Mouse (Mus musculus) A20 (cell line): ENCODE data around the gene Sesn2.
"Not testable (repeated sequence)": the region's sequence is repeated elsewhere in the genome, so short reads cannot be mapped to it uniquely, and the experiment has no call there.

Source experiments
- DNase-seq: peaks from one replicate; pipeline ENCODE4 v3.0.0-alpha.2; 2011; ENCODE audit warnings: low read depth, low spot score

Gene Sesn2

GRCm38 (mm10) chr4:132482104-132482503 is 28.2 kb downstream of the Sesn2 start:
- not testable (repeated sequence) for DNase-seq

GRCm38 (mm10) chr4:132477833-132478232 is 32.5 kb downstream of the Sesn2 start:
- DNase-seq: no peak

- no peak for DNase-seq
Measured at GRCm38 (mm10) chr4:132475895-132476878, 34.1 kb downstream of the Sesn2 start.

GRCm38 (mm10) chr4:132474631-132475030 is 35.7 kb downstream of the Sesn2 start:
- DNase-seq: peak; percentile 74

- DNase-seq: no peak
Measured at GRCm38 (mm10) chr4:132473411-132473810, 36.9 kb downstream of the Sesn2 start.

GRCm38 (mm10) chr4:132469873-132470272 is 40.4 kb downstream of the Sesn2 start:
- DNase-seq: no peak

GRCm38 (mm10) chr4:132464255-132464613 is 46.1 kb downstream of the Sesn2 start:
- no peak for DNase-seq

GRCm38 (mm10) chr4:132463430-132464254 is 46.7 kb downstream of the Sesn2 start, which contains the start of gene Med18:
Gene Med18 (minus strand): TSS chr4:132463921.
- peak; percentile 97 for DNase-seq

GRCm38 (mm10) chr4:132462836-132463235 is 47.5 kb downstream of the Sesn2 start:
- peak; percentile 46 for DNase-seq

- no peak for DNase-seq
Measured at GRCm38 (mm10) chr4:132460225-132460624, 50.1 kb downstream of the Sesn2 start.

- DNase-seq: no peak
Measured at GRCm38 (mm10) chr4:132455561-132455960, 54.7 kb downstream of the Sesn2 start.

- no peak for DNase-seq
Measured at GRCm38 (mm10) chr4:132455146-132455545, 55.2 kb downstream of the Sesn2 start.

- DNase-seq: peak; percentile 38
Measured at GRCm38 (mm10) chr4:132454216-132454615, 56.1 kb downstream of the Sesn2 start.

- DNase-seq: no peak
Measured at GRCm38 (mm10) chr4:132449778-132450177, 60.5 kb downstream of the Sesn2 start.

- DNase-seq: no peak
Measured at GRCm38 (mm10) chr4:132446105-132446504, 64.2 kb downstream of the Sesn2 start.

GRCm38 (mm10) chr4:132444516-132444915 is 65.8 kb downstream of the Sesn2 start:
- no peak for DNase-seq
